Mouse (Mus musculus): ENCODE measurements around the gene Casq2.

- TF ChIP-seq POLR2A (IDR thresholded peaks at IDR 0.05; ENCODE audit: borderline replicate concordance, insufficient read depth, low read length): no peak
- TF ChIP-seq CTCF (IDR thresholded peaks at IDR 0.05; ENCODE audit: borderline replicate concordance, insufficient read depth, low read depth, low read length): no peak
Observed at GRCm38 (mm10) chr3:102108201-102108600, 22.0 kb downstream of the Casq2 start.
